Mouse (Mus musculus): ENCODE measurements at regions not wholly inside any gene's neighbourhood (a gene's known extent, or its start where the extent isn't known, plus 50 kb on each side); places are given as distances from the start of the nearest gene placed in this dataset.
A peak's percentile ranks its signal among the peaks of the same experiment; 100 is the strongest.

- DNase-seq (ENCODE audit: low spot score) = peak; percentile 5
Measured at GRCm38 (mm10) chrX:118320123-118320522, 106.9 kb upstream of the Tgif2lx2 start.

DNA sequence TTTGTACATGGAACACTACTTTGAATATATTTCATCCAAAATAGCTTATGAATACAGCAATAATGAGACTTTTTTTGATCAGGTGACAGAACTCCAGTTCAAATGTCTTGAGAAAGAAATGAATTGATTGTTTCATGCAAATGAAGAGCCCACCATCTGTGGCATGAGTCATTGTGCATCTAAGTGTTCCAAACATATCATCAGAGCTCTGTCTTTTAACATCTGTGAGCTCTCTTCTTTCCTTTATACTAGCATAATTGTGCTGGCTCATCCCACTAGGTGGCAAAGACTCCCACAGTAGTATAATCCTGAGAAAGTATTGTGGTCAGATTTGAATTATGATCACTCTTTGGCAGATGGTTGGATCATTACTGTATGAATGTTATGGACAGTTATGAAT lies 70.1 kb upstream of the Tgif2lx2 start:
- DNase-seq (ENCODE audit: low spot score) = no peak
